Mouse (Mus musculus) heart, embryonic 11.5 days (tissue): ENCODE results near the gene Eif4a3. TPM values are rescaled to one million over a fixed set of nuclear protein-coding genes. Genes with fewer than 3 reads are reported as not detected.
A peak's percentile ranks its signal among the peaks of the same experiment; 100 is the strongest.

ENCODE experiments used
- ATAC-seq: fragments of 200-750 bp; cut with Nextera tagmentation; replicated peaks from 2 replicates; pipeline ENCODE4 v1.8.0; 2017; ENCODE audit warnings: moderate library complexity; ENCODE audit not compliant: insufficient number of reproducible peaks, low FRiP score, low TSS enrichment
- H3K27ac ChIP-seq: fragments of 300-500 bp; sonication (generic); 2 replicates; pipeline ENCODE4 v1.5.1; 2014; ENCODE audit warnings: mild to moderate bottlenecking, low read depth, low read length
- H3K27me3 ChIP-seq: fragments of 300-500 bp; sonication (generic); 2 replicates; pipeline ENCODE4 v1.6.1; 2014; ENCODE audit warnings: mild to moderate bottlenecking, low read length, mixed read lengths; ENCODE audit not compliant: control insufficient read depth, insufficient read depth
- H3K36me3 ChIP-seq: fragments of 300-500 bp; sonication (generic); 2 replicates; pipeline ENCODE4 v1.6.1; 2014; ENCODE audit warnings: mild to moderate bottlenecking, low read length, moderate library complexity, mixed read lengths; ENCODE audit not compliant: control insufficient read depth, insufficient read depth
- H3K4me1 ChIP-seq: fragments of 300-500 bp; sonication (generic); 2 replicates; pipeline ENCODE4 v1.6.1; 2014; ENCODE audit warnings: low read length; ENCODE audit not compliant: control insufficient read depth, insufficient read depth
- H3K4me2 ChIP-seq: fragments of 300-500 bp; sonication (generic); 2 replicates; pipeline ENCODE4 v1.6.1; 2014; ENCODE audit warnings: mild to moderate bottlenecking, moderate library complexity
- H3K4me3 ChIP-seq: fragments of 300-500 bp; sonication (generic); 2 replicates; pipeline ENCODE4 v1.5.1; 2014; ENCODE audit warnings: low read depth, low read length
- H3K9ac ChIP-seq: fragments of 300-500 bp; sonication (generic); 2 replicates; pipeline ENCODE4 v1.6.1; 2014; ENCODE audit warnings: mild to moderate bottlenecking, low read depth, low read length, moderate library complexity
- H3K9me3 ChIP-seq: fragments of 300-500 bp; sonication (generic); replicated peaks from 2 replicates; pipeline ENCODE4 v1.6.1; 2016; ENCODE audit warnings: low read length; ENCODE audit not compliant: control insufficient read depth
- WGBS: fragments of 180-500 bp; shearing (Covaris S2); extraction: QIAGEN DNeasy Blood & Tissue Kit; methylation state at CpG from one replicate; pipeline ENCODE4 v1.1.7; 2014; ENCODE audit not compliant: insufficient replicate concordance; 5-methylcytosine and 5-hydroxymethylcytosine counted together
- polyA plus RNA-seq: library from polyadenylated mRNA; unstranded; fragments of >200 nt; fragmentation: Nextera tagmentation; extraction: Ambion mirVana; gene quantifications from 2 replicates; pipeline ENCODE4 v1.2.1, GENCODE M21; 2014

The Eif4a3 gene
- polyA plus RNA-seq, 1 experiment from 2014 or later, result 316 TPM

DNA sequence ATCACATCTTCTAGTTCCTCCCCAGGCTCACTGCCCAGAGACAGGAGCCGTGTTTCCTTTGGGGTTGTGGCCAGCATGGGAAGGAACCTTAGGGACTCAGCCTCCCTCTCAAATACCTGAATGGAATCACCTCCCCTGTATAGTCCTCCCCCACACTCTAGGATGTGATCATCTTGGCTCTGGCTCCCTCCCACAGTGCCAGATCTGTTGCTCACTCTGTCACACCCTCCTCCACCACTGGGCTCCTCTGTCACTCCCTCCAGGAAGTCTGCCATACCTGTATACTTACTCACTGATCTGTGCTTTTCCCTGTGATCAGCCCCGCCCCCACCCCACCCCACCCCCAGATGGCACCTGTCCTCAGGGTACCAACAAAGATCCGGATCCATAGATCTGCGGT is 30.7 kb upstream of the Eif4a3 start:
- no peak overlapping the region for H3K27ac ChIP-seq
- no peak overlapping the region for H3K4me2 ChIP-seq
- peaks cover 14% of the 10 kb centered on the region for H3K27me3 ChIP-seq
- no peaks in the 10 kb centered on the region for H3K36me3 ChIP-seq
- H3K4me3 ChIP-seq, result no peak overlapping the region
- no peaks in the 10 kb centered on the region for H3K4me1 ChIP-seq
- no peak overlapping the region for H3K9ac ChIP-seq
- no peaks in the 10 kb centered on the region for H3K9me3 ChIP-seq
- 58% methylated on average over 4 of the region's 4 CpGs for WGBS
- ATAC-seq, result no peak

DNA sequence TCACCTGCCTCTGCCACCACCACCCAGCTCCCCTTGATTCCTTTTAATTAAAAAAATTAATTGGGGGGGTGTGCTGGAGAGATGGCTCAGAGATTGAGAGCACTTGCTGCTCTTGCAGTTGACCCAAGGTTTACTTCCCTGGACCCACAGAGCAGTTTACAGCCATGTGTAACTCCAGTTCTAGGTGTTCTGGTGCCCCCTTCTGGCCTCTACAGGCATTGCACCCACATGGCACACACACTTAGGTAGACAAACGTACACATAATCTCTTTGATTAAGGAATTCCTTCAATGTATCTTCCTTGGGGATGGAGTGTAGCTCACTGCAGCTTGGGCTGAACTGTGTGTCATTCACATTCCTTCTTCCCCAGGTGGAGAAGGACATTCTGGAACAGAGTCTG is 25.2 kb upstream of the Eif4a3 start:
- Histone ChIP-seq H3K4me3 (no peak overlapping the region), H3K27me3 (peaks cover 5% of the 10 kb centered on the region), H3K9me3 (0 out of 2 replicates have a peak, but pooled peaks cover 2% of the 10 kb centered on the region), H3K9ac (no peak overlapping the region), H3K4me1 (no peaks in the 10 kb centered on the region), H3K4me2 (no peak overlapping the region), H3K36me3 (no peaks in the 10 kb centered on the region), H3K27ac (no peak overlapping the region)
- 79% methylated on average over 1 of the region's 1 CpGs for WGBS
- ATAC-seq, result no peak

DNA sequence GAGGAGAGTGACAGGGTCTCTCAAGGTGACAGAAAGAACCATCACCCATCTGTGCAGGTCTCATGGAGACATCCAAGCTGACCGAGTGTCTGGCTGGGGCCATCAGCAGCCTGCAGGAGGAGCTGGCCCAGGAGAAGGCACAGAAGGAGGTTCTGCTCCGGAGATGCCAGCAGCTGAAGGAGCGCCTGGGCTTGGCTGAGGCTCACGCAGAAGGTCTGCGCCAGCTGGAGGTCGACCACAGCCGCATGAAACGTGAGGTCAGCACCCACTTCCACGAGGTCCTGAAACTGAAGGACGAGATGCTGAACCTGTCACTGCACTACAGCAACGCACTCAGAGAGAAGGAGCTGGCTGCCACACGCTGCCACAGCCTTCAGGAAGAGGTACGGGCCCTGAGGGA is 22.6 kb upstream of the Eif4a3 start:
- 68% methylated on average over 13 of the region's 13 CpGs for WGBS

DNA sequence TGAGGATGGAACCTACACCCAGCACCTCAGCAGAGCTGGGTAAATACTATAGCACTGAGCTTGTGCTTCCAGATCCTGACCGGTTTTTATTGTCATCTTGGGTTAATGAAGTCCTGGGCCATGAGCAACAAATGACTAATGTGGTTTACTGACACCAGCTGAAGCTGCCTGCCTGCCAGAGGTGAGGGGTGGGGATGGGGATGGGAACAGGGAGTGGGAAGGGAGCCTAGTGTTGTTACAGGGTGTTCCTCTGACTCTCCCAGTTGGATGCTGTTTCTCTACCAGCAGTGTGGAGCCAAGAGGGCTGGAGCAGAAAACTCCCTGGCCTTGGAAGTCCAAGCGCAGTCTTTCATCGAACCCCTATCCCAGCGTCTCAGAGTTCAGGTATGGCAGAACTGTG is 16.8 kb upstream of the Eif4a3 start:
- H3K9me3 ChIP-seq, result no peaks in the 10 kb centered on the region
- H3K27me3 ChIP-seq, result no peaks in the 10 kb centered on the region
- H3K4me2 ChIP-seq, result no peak overlapping the region
- H3K9ac ChIP-seq, result no peak overlapping the region
- 87% methylated on average over 4 of the region's 4 CpGs for WGBS
- H3K36me3 ChIP-seq, result no peaks in the 10 kb centered on the region
- no peak overlapping the region for H3K27ac ChIP-seq
- ATAC-seq, result no peak
- H3K4me3 ChIP-seq, result no peak overlapping the region
- no peaks in the 10 kb centered on the region for H3K4me1 ChIP-seq

More for the DNA sequence above, 22.6 kb upstream of the Eif4a3 start:
- no peak overlapping the region for H3K9ac ChIP-seq
- no peaks in the 10 kb centered on the region for H3K4me1 ChIP-seq
- peaks cover 2% of the 10 kb centered on the region; the same call in 1 of the 2 replicates for H3K27me3 ChIP-seq
- 0 out of 2 replicates have a peak, but pooled peaks cover 2% of the 10 kb centered on the region for H3K9me3 ChIP-seq
- no peak overlapping the region for H3K4me3 ChIP-seq
- H3K4me2 ChIP-seq, result no peak overlapping the region
- no peak overlapping the region for H3K27ac ChIP-seq
- no peak for ATAC-seq
- H3K36me3 ChIP-seq, result no peaks in the 10 kb centered on the region

DNA sequence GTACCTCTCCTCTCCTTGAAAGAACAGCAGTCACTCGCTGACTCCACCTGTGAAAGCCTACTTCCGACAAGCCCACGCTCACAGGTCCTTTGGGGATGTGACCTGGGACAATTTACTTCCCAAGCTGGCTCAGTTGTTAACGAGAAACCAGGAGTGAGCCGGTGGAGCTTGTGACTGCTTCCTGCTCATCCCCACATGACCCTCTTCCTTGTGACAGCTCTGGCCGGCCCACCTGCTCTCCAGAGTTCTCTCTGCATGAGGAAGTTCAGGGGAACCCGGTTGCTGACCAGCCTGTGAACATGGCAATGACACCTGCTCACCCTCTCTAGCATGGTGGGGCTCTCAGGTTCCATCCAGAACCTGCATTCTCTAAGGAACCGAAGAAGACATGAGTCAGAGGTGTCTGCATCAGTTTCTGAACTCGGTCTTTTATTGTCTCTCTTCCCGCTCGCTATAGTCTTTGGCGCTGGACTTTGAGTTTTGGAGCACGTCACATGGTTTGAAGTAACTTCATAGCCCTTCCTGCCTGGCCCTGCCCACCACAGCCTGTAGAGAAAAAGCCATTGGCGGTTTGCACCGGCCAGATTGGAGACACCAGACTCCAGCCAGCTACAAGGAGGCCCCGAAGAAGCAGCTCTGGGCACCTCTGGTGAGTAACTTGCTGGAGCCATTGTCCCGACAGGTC is 14.5 kb upstream of the Eif4a3 start:
- ATAC-seq, result no peak
- no peak overlapping the region for H3K4me3 ChIP-seq
- no peak overlapping the region for H3K4me2 ChIP-seq
- H3K36me3 ChIP-seq, result no peaks in the 10 kb centered on the region
- WGBS, result 76% methylated on average over 17 of the region's 17 CpGs
- no peaks in the 10 kb centered on the region for H3K9me3 ChIP-seq
- no peaks in the 10 kb centered on the region for H3K27me3 ChIP-seq
- no peak overlapping the region for H3K27ac ChIP-seq
- no peaks in the 10 kb centered on the region for H3K4me1 ChIP-seq
- H3K9ac ChIP-seq, result no peak overlapping the region

DNA sequence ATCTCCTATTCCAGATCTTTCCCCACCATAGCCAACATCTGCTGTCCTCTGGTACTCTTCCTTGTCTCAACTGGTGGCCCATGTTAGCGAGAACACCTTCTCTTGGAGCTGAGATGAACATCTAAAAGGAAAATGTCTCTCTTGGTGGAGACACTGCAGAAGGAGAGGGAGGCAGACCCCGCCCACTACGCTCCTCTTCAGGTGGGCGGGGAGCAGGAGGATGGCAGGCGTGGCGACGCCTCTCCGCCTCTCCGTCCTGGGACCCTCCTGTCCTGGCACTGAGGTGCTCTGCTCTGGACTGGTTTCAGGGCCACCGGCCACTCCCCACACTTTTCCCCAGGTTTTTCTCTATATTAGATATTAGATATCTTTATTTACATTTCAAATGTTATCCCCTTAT is 10.7 kb upstream of the Eif4a3 start:
- Histone ChIP-seq H3K27me3 (0 out of 2 replicates have a peak, but pooled peaks cover 3% of the 10 kb centered on the region), H3K9me3 (no peaks in the 10 kb centered on the region), H3K4me2 (no peak overlapping the region), H3K9ac (no peak overlapping the region), H3K4me3 (no peak overlapping the region), H3K27ac (no peak overlapping the region), H3K36me3 (no peaks in the 10 kb centered on the region), H3K4me1 (peaks cover 18% of the 10 kb centered on the region)
- 12% methylated on average over 10 of the region's 10 CpGs for WGBS
- no peak for ATAC-seq

DNA sequence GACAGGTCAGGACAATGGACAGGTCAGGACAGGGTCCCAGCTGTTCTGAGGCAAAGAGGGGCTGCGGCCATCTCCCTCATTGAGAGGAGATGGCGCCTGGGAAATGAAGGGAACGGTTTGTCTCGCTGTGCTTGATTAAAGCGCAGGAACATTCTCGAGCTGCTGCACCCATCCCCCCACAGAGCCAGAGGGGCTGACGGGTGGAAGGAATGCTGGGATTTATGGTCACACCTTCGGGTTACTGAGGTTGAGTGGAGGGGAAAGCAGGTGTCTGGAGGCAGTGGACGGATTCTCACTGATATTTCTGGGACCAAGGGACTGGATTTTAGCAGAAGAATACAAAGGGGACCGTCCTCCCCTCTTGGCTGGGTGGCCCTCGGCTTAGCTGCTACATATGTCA is 8.0 kb upstream of the Eif4a3 start:
- Histone ChIP-seq H3K4me2 (no peak overlapping the region), H3K27me3 (peaks cover 10% of the 10 kb centered on the region; the same call in 1 of the 2 replicates), H3K9ac (peak overlapping the region; percentile 39; the same call in 1 of the 2 replicates), H3K4me3 (no peak overlapping the region), H3K9me3 (no peaks in the 10 kb centered on the region), H3K27ac (peak overlapping the region; percentile 54), H3K4me1 (peaks cover 18% of the 10 kb centered on the region), H3K36me3 (no peaks in the 10 kb centered on the region)
- ATAC-seq, result 0 out of 2 replicates have a peak, but pooled peaks have one; percentile 27
- 30% methylated on average over 11 of the region's 11 CpGs for WGBS

DNA sequence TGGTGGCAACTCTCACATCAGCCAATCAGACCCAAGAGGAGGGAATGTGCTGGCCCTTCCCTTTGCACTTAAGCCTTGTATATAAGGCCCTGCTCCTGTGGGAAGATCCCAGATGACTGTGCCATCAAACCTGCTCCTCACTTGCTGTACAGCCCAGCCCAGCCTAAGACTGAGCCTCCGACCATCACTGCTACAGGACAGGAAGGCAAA is 7.7 kb upstream of the Eif4a3 start, which contains the start of gene Card14:
TSS of gene Card14 (plus strand) at position 111 of the 210 bp plus-strand sequence.
- no peak within 1 kb of the TSS for H3K4me3 ChIP-seq
- no peaks in the 10 kb centered on the region for H3K36me3 ChIP-seq
- WGBS, result 41% methylated on average over 1 of the region's 1 CpGs
- H3K4me1 ChIP-seq, result peaks cover 18% of the 10 kb centered on the region
- no peak within 1 kb of the TSS for H3K4me2 ChIP-seq
- H3K27ac ChIP-seq, result peak within 1 kb of the TSS; percentile 54
- peaks cover 12% of the 10 kb centered on the region; the same call in 1 of the 2 replicates for H3K27me3 ChIP-seq
- no peak for ATAC-seq
- H3K9me3 ChIP-seq, result no peaks in the 10 kb centered on the region
- peak within 1 kb of the TSS; percentile 39; the same call in 1 of the 2 replicates for H3K9ac ChIP-seq
